In the genomic region with DNA sequence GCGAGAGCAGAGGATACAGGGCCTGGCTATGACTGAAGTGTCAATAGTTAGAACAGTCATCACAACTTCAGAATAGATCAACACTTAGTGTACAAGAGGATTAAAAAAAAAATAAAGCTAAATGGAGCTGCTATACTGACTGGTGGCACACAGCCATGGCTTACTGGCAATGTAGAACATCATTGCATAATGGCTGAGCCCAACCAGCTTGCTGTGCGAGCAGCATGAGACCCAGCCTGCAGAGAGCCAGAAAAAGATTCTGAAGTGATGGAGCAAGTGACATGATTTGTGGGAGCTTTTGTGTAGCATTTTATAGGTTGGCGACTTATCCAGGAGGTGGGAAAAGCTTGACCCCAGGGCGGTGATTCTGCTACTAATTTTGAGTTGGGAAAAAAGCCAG, we compare ENCODE assay signal across 9 mouse cellular contexts.
DNase-seq lines count a peak whose midpoint lies in the region; ATAC-seq and TF ChIP-seq lines count a peak whose summit lies in the region.
"Had no signal": no experiment of that assay in that cellular context is flagged by ENCODE, and none has a peak within 500 bp of the region (broad histone marks: within the 10 kb centered on the region; RNA-seq: fewer than 3 reads in every experiment).

No protein-coding gene starts in this region.

- H3K4me1 ChIP-seq in embryonic facial prominence, embryonic 14.5 days (ENCODE audit: control insufficient read depth, insufficient read depth, low read length) = no peaks in the 10 kb centered on the region
- peaks cover 6% of the 10 kb centered on the region; the same call in 1 of the 2 replicates for H3K4me1 ChIP-seq in embryonic facial prominence, embryonic 10.5 days
- no peaks in the 10 kb centered on the region for H3K4me1 ChIP-seq in testis, adult 2 months (ENCODE audit: control insufficient read depth, insufficient read depth, low read length)
- H3K4me1 ChIP-seq in heart, postnatal 0 days (ENCODE audit: control insufficient read depth, insufficient read depth) = no peaks in the 10 kb centered on the region
- H3K4me1 ChIP-seq in limb, embryonic 12.5 days (replicated peaks) = peaks cover 10% of the 10 kb centered on the region; the same call in 1 of the 2 replicates
- no peaks in the 10 kb centered on the region for H3K4me1 ChIP-seq in stomach, embryonic 16.5 days (ENCODE audit: control insufficient read depth, insufficient read depth, low read length)
- H3K4me1 ChIP-seq: liver, embryonic 15.5 days had no signal

- no peak; the same call in 1 of the 2 replicates for ATAC-seq in embryonic facial prominence, embryonic 14.5 days (ENCODE audit: low read depth)
- ATAC-seq in heart, postnatal 0 days (ENCODE audit: insufficient read depth, low read depth) = peak; percentile 77
- ATAC-seq in limb, embryonic 12.5 days (ENCODE audit: insufficient number of reproducible peaks, insufficient read depth, low FRiP score, low TSS enrichment, low read depth) = peak; percentile 31; the same call in 1 of the 2 replicates
- ATAC-seq in stomach, embryonic 16.5 days (ENCODE audit: insufficient read depth, low FRiP score) = peak; percentile 81; the same call in 1 of the 2 replicates

- TF ChIP-seq POLR2A in testis, adult 2 months (IDR thresholded peaks at IDR 0.05; ENCODE audit: control insufficient read depth, low read depth, low read length) = no peak

- peak; percentile 68 for DNase-seq in embryonic facial prominence, embryonic 14.5 days (ENCODE audit: low spot score)
- DNase-seq in embryonic facial prominence, embryonic 10.5 days (ENCODE audit: low spot score) = no peak
- no peak for DNase-seq in testis, postnatal 14 days (ENCODE audit: low spot score)
- peak; percentile 49 for DNase-seq in heart, postnatal 0 days (ENCODE audit: low spot score)
- DNase-seq in spleen, postnatal 4 days (ENCODE audit: low spot score in 2 of 2) = no peak

- no peaks in the 10 kb centered on the region for H3K36me3 ChIP-seq in embryonic facial prominence, embryonic 14.5 days (ENCODE audit: control insufficient read depth, insufficient read depth, low read length)
- no peaks in the 10 kb centered on the region for H3K36me3 ChIP-seq in embryonic facial prominence, embryonic 10.5 days (replicated peaks)
- no peaks in the 10 kb centered on the region for H3K36me3 ChIP-seq in testis, adult 2 months (ENCODE audit: control insufficient read depth, insufficient read depth, low read length)
- no peaks in the 10 kb centered on the region for H3K36me3 ChIP-seq in heart, postnatal 0 days (replicated peaks; ENCODE audit: control insufficient read depth, insufficient read depth, low read length)
- H3K36me3 ChIP-seq in limb, embryonic 12.5 days = no peaks in the 10 kb centered on the region
- no peaks in the 10 kb centered on the region for H3K36me3 ChIP-seq in stomach, embryonic 16.5 days (ENCODE audit: control insufficient read depth, insufficient read depth, low read length)
- H3K36me3 ChIP-seq: liver, embryonic 15.5 days had no signal

- no peak overlapping the region for H3K9ac ChIP-seq in embryonic facial prominence, embryonic 14.5 days (ENCODE audit: low read depth, low read length)
- H3K9ac ChIP-seq in heart, postnatal 0 days (replicated peaks; ENCODE audit: low read depth, low read length) = no peak overlapping the region
- no peak overlapping the region for H3K9ac ChIP-seq in limb, embryonic 12.5 days (replicated peaks)
- no peak overlapping the region for H3K9ac ChIP-seq in stomach, embryonic 16.5 days (ENCODE audit: low read length)
- H3K9ac ChIP-seq: liver, embryonic 15.5 days had no signal

- no peak overlapping the region for H3K4me2 ChIP-seq in embryonic facial prominence, embryonic 14.5 days (ENCODE audit: low read depth, low read length)
- H3K4me2 ChIP-seq in heart, postnatal 0 days (ENCODE audit: low read depth, low read length) = no peak overlapping the region; the same call in 1 of the 2 replicates
- no peak overlapping the region for H3K4me2 ChIP-seq in limb, embryonic 12.5 days
- H3K4me2 ChIP-seq in stomach, embryonic 16.5 days (ENCODE audit: low read depth, low read length) = no peak overlapping the region
- H3K4me2 ChIP-seq: liver, embryonic 15.5 days had no signal

- 53% methylated on average over 4 of the region's 4 CpGs for WGBS in embryonic facial prominence, embryonic 14.5 days
- WGBS in embryonic facial prominence, embryonic 10.5 days = 75% methylated on average over 4 of the region's 4 CpGs
- WGBS in heart, postnatal 0 days = 33% methylated on average over 4 of the region's 4 CpGs
- 36% methylated on average over 4 of the region's 4 CpGs for WGBS in limb, embryonic 12.5 days
- WGBS in stomach, embryonic 16.5 days = 50% methylated on average over 4 of the region's 4 CpGs

- H3K27ac ChIP-seq in embryonic facial prominence, embryonic 14.5 days (replicated peaks; ENCODE audit: low read depth, low read length) = no peak overlapping the region
- H3K27ac ChIP-seq in embryonic facial prominence, embryonic 10.5 days (replicated peaks) = no peak overlapping the region
- peak overlapping the region; percentile 8; the same call in 1 of the 2 replicates for H3K27ac ChIP-seq in testis, adult 2 months (ENCODE audit: control insufficient read depth, insufficient read depth, low read depth, low read length)
- H3K27ac ChIP-seq in heart, postnatal 0 days (ENCODE audit: low read depth) = no peak overlapping the region
- no peak overlapping the region for H3K27ac ChIP-seq in limb, embryonic 12.5 days
- peak overlapping the region; percentile 68 for H3K27ac ChIP-seq in stomach, embryonic 16.5 days (ENCODE audit: low read length)
- H3K27ac ChIP-seq: liver, embryonic 15.5 days had no signal

- H3K9me3 ChIP-seq in embryonic facial prominence, embryonic 14.5 days (ENCODE audit: control insufficient read depth, low read length) = no peaks in the 10 kb centered on the region
- no peaks in the 10 kb centered on the region for H3K9me3 ChIP-seq in embryonic facial prominence, embryonic 10.5 days
- H3K9me3 ChIP-seq in heart, postnatal 0 days (replicated peaks; ENCODE audit: control insufficient read depth, low read length) = no peaks in the 10 kb centered on the region
- no peaks in the 10 kb centered on the region for H3K9me3 ChIP-seq in limb, embryonic 12.5 days
- no peaks in the 10 kb centered on the region for H3K9me3 ChIP-seq in stomach, embryonic 16.5 days (replicated peaks; ENCODE audit: control insufficient read depth, low read length)
- H3K9me3 ChIP-seq: liver, embryonic 15.5 days had no signal

- H3K4me3 ChIP-seq in embryonic facial prominence, embryonic 14.5 days (ENCODE audit: low read depth, low read length) = no peak overlapping the region
- no peak overlapping the region for H3K4me3 ChIP-seq in embryonic facial prominence, embryonic 10.5 days
- H3K4me3 ChIP-seq in testis, adult 2 months (ENCODE audit: control insufficient read depth, low read depth, low read length) = no peak overlapping the region
- H3K4me3 ChIP-seq in heart, postnatal 0 days (ENCODE audit: low read depth, low read length) = no peak overlapping the region
- no peak overlapping the region for H3K4me3 ChIP-seq in limb, embryonic 12.5 days (replicated peaks)
- H3K4me3 ChIP-seq in stomach, embryonic 16.5 days (replicated peaks; ENCODE audit: low read length) = no peak overlapping the region
- H3K4me3 ChIP-seq: liver, embryonic 15.5 days had no signal

- no peak for TF ChIP-seq CTCF in testis, adult 2 months (IDR thresholded peaks at IDR 0.05; ENCODE audit: control insufficient read depth, insufficient read depth, insufficient replicate concordance, low read depth, low read length)
- TF ChIP-seq CTCF in heart, postnatal 0 days (IDR thresholded peaks at IDR 0.05; ENCODE audit: low read depth) = no peak

- no peaks in the 10 kb centered on the region for H3K27me3 ChIP-seq in embryonic facial prominence, embryonic 14.5 days (replicated peaks; ENCODE audit: control insufficient read depth, insufficient read depth, low read length)
- no peaks in the 10 kb centered on the region for H3K27me3 ChIP-seq in embryonic facial prominence, embryonic 10.5 days (replicated peaks; ENCODE audit: low read depth, poor library complexity, severe bottlenecking)
- H3K27me3 ChIP-seq in testis, adult 2 months (ENCODE audit: control insufficient read depth, insufficient read depth, low read length) = no peaks in the 10 kb centered on the region
- H3K27me3 ChIP-seq in heart, postnatal 0 days (ENCODE audit: control insufficient read depth, insufficient read depth, low read length) = no peaks in the 10 kb centered on the region
- H3K27me3 ChIP-seq in limb, embryonic 12.5 days = no peaks in the 10 kb centered on the region
- no peaks in the 10 kb centered on the region for H3K27me3 ChIP-seq in stomach, embryonic 16.5 days (ENCODE audit: control insufficient read depth, insufficient read depth, low read length)
- H3K27me3 ChIP-seq: liver, embryonic 15.5 days had no signal

- TF ChIP-seq EP300 in heart, postnatal 0 days (IDR thresholded peaks at IDR 0.05; ENCODE audit: low read depth) = no peak

Comparison
In these comparisons a context has a peak if more than half of its experiments do, and no peak if none do; other contexts are left out.
1. DNase-seq: peak in embryonic facial prominence, embryonic 14.5 days (single experiment) and heart, postnatal 0 days (single experiment); none in embryonic facial prominence, embryonic 10.5 days (single experiment), testis, postnatal 14 days (single experiment) and spleen, postnatal 4 days (0 of 2).
2. H3K27ac ChIP-seq: peak in testis, adult 2 months (single experiment) and stomach, embryonic 16.5 days (single experiment); none in embryonic facial prominence, embryonic 14.5 days (single experiment), embryonic facial prominence, embryonic 10.5 days (single experiment), heart, postnatal 0 days (single experiment) and limb, embryonic 12.5 days (single experiment).